Mouse (Mus musculus) left cerebral cortex, postnatal 25 days (tissue): ENCODE results near the gene Hsf2bp. TPM values are rescaled to one million over a fixed set of nuclear protein-coding genes. Genes with fewer than 3 reads are reported as not detected.

Experiments used
- DNase-seq, 2 experiments: peaks; one replicate each; pipeline ENCODE4 v3.0.0; 2022; ENCODE audit warnings: low spot score in 2 of 2, mixed read lengths in 1 of 2
- intact Hi-C: fragments of 180-260 bp; cut with DNase I; formaldehyde crosslinking; loops from one replicate; pipeline ENCODE4 v1.15.1; 2025
- total RNA-seq, 2 experiments: library from RNA; stranded (reverse); gene quantifications; 2 replicates each; pipeline ENCODE4 v1.2.3; 2021

The Hsf2bp gene
- total RNA-seq, 2 experiments from 2014 or later: 0.62 to 1.1 TPM

- intact Hi-C loops: no loop called here
- no peak for DNase-seq
These were observed 42.0 kb downstream of the Hsf2bp start for GRCm38 (mm10) chr17:31994132-31994531.

GRCm38 (mm10) chr17:31993354-31993753, 42.8 kb downstream of the Hsf2bp start:
- DNase-seq: no peak
- intact Hi-C loops: no loop called here

- DNase-seq: no peak
These were observed 44.1 kb downstream of the Hsf2bp start for GRCm38 (mm10) chr17:31992004-31992403.

GRCm38 (mm10) chr17:31989035-31989434, 47.1 kb downstream of the Hsf2bp start:
- intact Hi-C loops: no loop called here
- DNase-seq: no peak

More at GRCm38 (mm10) chr17:31992004-31992403, 44.1 kb downstream of the Hsf2bp start:
- intact Hi-C loops: no loop called here

- intact Hi-C loops: no loop called here
- DNase-seq: no peak
These were observed 49.2 kb downstream of the Hsf2bp start for GRCm38 (mm10) chr17:31986915-31987314.

- no peak for DNase-seq
- intact Hi-C loops: no loop called here
These were observed 52.7 kb downstream of the Hsf2bp start for GRCm38 (mm10) chr17:31983491-31983890.

- DNase-seq: no peak
These were observed 53.6 kb downstream of the Hsf2bp start for GRCm38 (mm10) chr17:31982326-31983190.

GRCm38 (mm10) chr17:31979888-31980287, 56.3 kb downstream of the Hsf2bp start:
- intact Hi-C loops: no loop called here
- no peak for DNase-seq

More at GRCm38 (mm10) chr17:31982326-31983190, 53.6 kb downstream of the Hsf2bp start:
- intact Hi-C loops: no loop called here

- intact Hi-C loops: no loop called here
- no peak for DNase-seq
These were observed 59.0 kb downstream of the Hsf2bp start for GRCm38 (mm10) chr17:31977131-31977530.

- DNase-seq: no peak
- intact Hi-C loops: no loop called here
These were observed 59.6 kb downstream of the Hsf2bp start for GRCm38 (mm10) chr17:31976501-31976900.

- no peak for DNase-seq
- intact Hi-C loops: no loop called here
These were observed 61.5 kb downstream of the Hsf2bp start for GRCm38 (mm10) chr17:31974694-31975093.

GRCm38 (mm10) chr17:31973664-31974230, 62.4 kb downstream of the Hsf2bp start:
- peak; percentile 9 to 37 for DNase-seq
- intact Hi-C loops: no loop called here

- intact Hi-C loops: no loop called here
- no peak for DNase-seq
These were observed 65.3 kb downstream of the Hsf2bp start for GRCm38 (mm10) chr17:31970890-31971289.

- no peak for DNase-seq
- intact Hi-C loops: no loop called here
These were observed 67.3 kb downstream of the Hsf2bp start for GRCm38 (mm10) chr17:31968801-31969200.

GRCm38 (mm10) chr17:31967311-31967710, 68.8 kb downstream of the Hsf2bp start:
- intact Hi-C loops: no loop called here
- peak in 1 of 2 experiments; percentile 13 for DNase-seq

GRCm38 (mm10) chr17:31966566-31966965, 69.6 kb downstream of the Hsf2bp start:
- DNase-seq: no peak
- intact Hi-C loops: no loop called here

- DNase-seq: no peak
- intact Hi-C loops: no loop called here
These were observed 70.5 kb downstream of the Hsf2bp start for GRCm38 (mm10) chr17:31965623-31966022.

GRCm38 (mm10) chr17:31962930-31963329, 73.2 kb downstream of the Hsf2bp start:
- DNase-seq: no peak
- intact Hi-C loops: no loop called here

GRCm38 (mm10) chr17:31962281-31962680, 73.9 kb downstream of the Hsf2bp start:
- intact Hi-C loops: no loop called here
- no peak for DNase-seq

GRCm38 (mm10) chr17:31954551-31955140, 81.5 kb downstream of the Hsf2bp start:
- no peak for DNase-seq
- intact Hi-C loops: no loop called here

GRCm38 (mm10) chr17:31949076-31949475, 87.1 kb downstream of the Hsf2bp start:
- DNase-seq: no peak
- intact Hi-C loops: no loop called here
